Mouse (Mus musculus): ENCODE measurements around the gene Tsen54. TPM values are rescaled to one million over a fixed set of nuclear protein-coding genes. Genes with fewer than 3 reads are reported as not detected.
"Not testable (repeated sequence)": the region's sequence is repeated elsewhere in the genome, so short reads cannot be mapped to it uniquely, and the experiment has no call there.

Tsen54 gene
- polyA plus RNA-seq, 1 experiment = 15.6 TPM

- TF ChIP-seq POLR2A (IDR thresholded peaks at IDR 0.05; ENCODE audit: insufficient read length, low read depth) (no peak), MYOD1 (IDR thresholded peaks at IDR 0.05; ENCODE audit: control insufficient read depth in 1 of 3, insufficient read length in 2 of 3, low read depth in 2 of 3) (no peak), USF1 (IDR thresholded peaks at IDR 0.05; ENCODE audit: low read depth) (no peak), E2F4 (IDR thresholded peaks at IDR 0.05; ENCODE audit: insufficient read depth) (no peak), REST (IDR thresholded peaks at IDR 0.05; ENCODE audit: insufficient read depth, insufficient read length) (no peak), SRF (IDR thresholded peaks at IDR 0.05; ENCODE audit: control insufficient read depth, insufficient read length, low read depth) (no peak), MAX (IDR thresholded peaks at IDR 0.05; ENCODE audit: low read depth) (no peak)
- no peak overlapping the region for H3K4me3 ChIP-seq
- H3K27me3 ChIP-seq (ENCODE audit: control insufficient read depth, insufficient read depth, insufficient read length) = peaks cover 66% of the 10 kb centered on the region
- no peaks in the 10 kb centered on the region for H3K36me3 ChIP-seq (ENCODE audit: control insufficient read depth, insufficient read depth)
- H3K79me2 ChIP-seq (ENCODE audit: control insufficient read depth, insufficient read depth) = no peaks in the 10 kb centered on the region
- no peak overlapping the region for H3K4me2 ChIP-seq (ENCODE audit: low read depth)
- H3ac ChIP-seq (ENCODE audit: control insufficient read depth, insufficient read length) = no peak overlapping the region
Observed at GRCm38 (mm10) chr11:115843141-115843890, 28.8 kb downstream of the Tsen54 start.

GRCm38 (mm10) chr11:115843891-115844239 lies 29.3 kb downstream of the Tsen54 start:
- Histone ChIP-seq H3K4me3 (no peak overlapping the region), H3K79me2 (ENCODE audit: control insufficient read depth, insufficient read depth) (no peaks in the 10 kb centered on the region), H3ac (ENCODE audit: control insufficient read depth, insufficient read length) (no peak overlapping the region), H3K4me2 (ENCODE audit: low read depth) (no peak overlapping the region), H3K36me3 (ENCODE audit: control insufficient read depth, insufficient read depth) (no peaks in the 10 kb centered on the region), H3K27me3 (ENCODE audit: control insufficient read depth, insufficient read depth, insufficient read length) (peaks cover 67% of the 10 kb centered on the region)
- TF ChIP-seq POLR2AphosphoS2 (IDR thresholded peaks at IDR 0.05; ENCODE audit: insufficient read length, low read depth) (no peak), E2F4 (IDR thresholded peaks at IDR 0.05; ENCODE audit: insufficient read depth) (no peak)

GRCm38 (mm10) chr11:115844240-115844639 lies 29.7 kb downstream of the Tsen54 start:
- TF ChIP-seq TCF3 (IDR thresholded peaks at IDR 0.05; ENCODE audit: insufficient read length, low read depth) (no peak), MYOG (IDR thresholded peaks at IDR 0.05; ENCODE audit: control insufficient read depth in 1 of 3, insufficient read depth in 1 of 3, insufficient read length in 2 of 3, low read depth in 2 of 3) (no peak), SRF (IDR thresholded peaks at IDR 0.05; ENCODE audit: control insufficient read depth, insufficient read length, low read depth) (no peak), POLR2A (IDR thresholded peaks at IDR 0.05; ENCODE audit: insufficient read length, low read depth) (no peak), POLR2AphosphoS2 (IDR thresholded peaks at IDR 0.05; ENCODE audit: insufficient read length, low read depth) (no peak), MAX (IDR thresholded peaks at IDR 0.05; ENCODE audit: low read depth) (no peak), E2F4 (IDR thresholded peaks at IDR 0.05; ENCODE audit: insufficient read depth) (no peak), CEBPB (IDR thresholded peaks at IDR 0.05; ENCODE audit: insufficient read depth, poor library complexity, severe bottlenecking) (no peak), TCF12 (IDR thresholded peaks at IDR 0.05; ENCODE audit: insufficient read depth, poor library complexity, severe bottlenecking) (no peak), USF1 (IDR thresholded peaks at IDR 0.05; ENCODE audit: low read depth) (no peak), REST (IDR thresholded peaks at IDR 0.05; ENCODE audit: insufficient read depth, insufficient read length) (no peak), MYOD1 (IDR thresholded peaks at IDR 0.05; ENCODE audit: control insufficient read depth in 1 of 3, insufficient read length in 2 of 3, low read depth in 2 of 3) (no peak)
- H3ac ChIP-seq (ENCODE audit: control insufficient read depth, insufficient read length) = no peak overlapping the region
- H3K36me3 ChIP-seq (ENCODE audit: control insufficient read depth, insufficient read depth) = no peaks in the 10 kb centered on the region

GRCm38 (mm10) chr11:115845819-115846218 lies 31.3 kb downstream of the Tsen54 start:
- Histone ChIP-seq H3K27me3 (ENCODE audit: control insufficient read depth, insufficient read depth, insufficient read length) (peaks cover 78% of the 10 kb centered on the region), H3K79me2 (ENCODE audit: control insufficient read depth, insufficient read depth) (no peaks in the 10 kb centered on the region), H3K4me3 (no peak overlapping the region), H3ac (ENCODE audit: control insufficient read depth, insufficient read length) (no peak overlapping the region), H3K4me2 (ENCODE audit: low read depth) (no peak overlapping the region), H3K36me3 (ENCODE audit: control insufficient read depth, insufficient read depth) (no peaks in the 10 kb centered on the region)
- no peak for TF ChIP-seq POLR2A (IDR thresholded peaks at IDR 0.05; ENCODE audit: insufficient read length, low read depth)

More at GRCm38 (mm10) chr11:115844240-115844639, 29.7 kb downstream of the Tsen54 start:
- H3K4me3 ChIP-seq = no peak overlapping the region
- no peak overlapping the region for H3K4me2 ChIP-seq (ENCODE audit: low read depth)
- H3K79me2 ChIP-seq (ENCODE audit: control insufficient read depth, insufficient read depth) = no peaks in the 10 kb centered on the region
- peaks cover 71% of the 10 kb centered on the region for H3K27me3 ChIP-seq (ENCODE audit: control insufficient read depth, insufficient read depth, insufficient read length)

- H3K4me3 ChIP-seq = no peak overlapping the region
- peaks cover 76% of the 10 kb centered on the region for H3K27me3 ChIP-seq (ENCODE audit: control insufficient read depth, insufficient read depth, insufficient read length)
- no peaks in the 10 kb centered on the region for H3K79me2 ChIP-seq (ENCODE audit: control insufficient read depth, insufficient read depth)
- no peaks in the 10 kb centered on the region for H3K36me3 ChIP-seq (ENCODE audit: control insufficient read depth, insufficient read depth)
- H3ac ChIP-seq (ENCODE audit: control insufficient read depth, insufficient read length) = no peak overlapping the region
- no peak for TF ChIP-seq USF1 (IDR thresholded peaks at IDR 0.05; ENCODE audit: low read depth)
- TF ChIP-seq CEBPB (IDR thresholded peaks at IDR 0.05; ENCODE audit: insufficient read depth, poor library complexity, severe bottlenecking) = no peak
- TF ChIP-seq TCF12 (IDR thresholded peaks at IDR 0.05; ENCODE audit: insufficient read depth, poor library complexity, severe bottlenecking) = no peak
- no peak for TF ChIP-seq POLR2AphosphoS2 (IDR thresholded peaks at IDR 0.05; ENCODE audit: insufficient read length, low read depth)
- no peak for TF ChIP-seq MYOG (IDR thresholded peaks at IDR 0.05; ENCODE audit: control insufficient read depth in 1 of 3, insufficient read depth in 1 of 3, insufficient read length in 2 of 3, low read depth in 2 of 3)
- no peak for TF ChIP-seq POLR2A (IDR thresholded peaks at IDR 0.05; ENCODE audit: insufficient read length, low read depth)
- no peak overlapping the region for H3K4me2 ChIP-seq (ENCODE audit: low read depth)
Observed at GRCm38 (mm10) chr11:115854674-115855073, 40.1 kb downstream of the Tsen54 start.

- H3K36me3 ChIP-seq (ENCODE audit: control insufficient read depth, insufficient read depth); H3K4me3 ChIP-seq; H3K4me2 ChIP-seq (ENCODE audit: low read depth); H3K79me2 ChIP-seq (ENCODE audit: control insufficient read depth, insufficient read depth); H3ac ChIP-seq (ENCODE audit: control insufficient read depth, insufficient read length): not testable (repeated sequence)
- H3K27me3 ChIP-seq (ENCODE audit: control insufficient read depth, insufficient read depth, insufficient read length) = peaks cover 81% of the 10 kb centered on the region
Observed at GRCm38 (mm10) chr11:115857146-115857545, 42.6 kb downstream of the Tsen54 start.

Measured in myocyte (in vitro differentiated cells).